Mouse (Mus musculus): ENCODE measurements around the gene Flt1. TPM values are rescaled to one million over a fixed set of nuclear protein-coding genes. Genes with fewer than 3 reads are reported as not detected.

Gene Flt1
- total RNA-seq, 1 experiment: 5.1 TPM

DNA sequence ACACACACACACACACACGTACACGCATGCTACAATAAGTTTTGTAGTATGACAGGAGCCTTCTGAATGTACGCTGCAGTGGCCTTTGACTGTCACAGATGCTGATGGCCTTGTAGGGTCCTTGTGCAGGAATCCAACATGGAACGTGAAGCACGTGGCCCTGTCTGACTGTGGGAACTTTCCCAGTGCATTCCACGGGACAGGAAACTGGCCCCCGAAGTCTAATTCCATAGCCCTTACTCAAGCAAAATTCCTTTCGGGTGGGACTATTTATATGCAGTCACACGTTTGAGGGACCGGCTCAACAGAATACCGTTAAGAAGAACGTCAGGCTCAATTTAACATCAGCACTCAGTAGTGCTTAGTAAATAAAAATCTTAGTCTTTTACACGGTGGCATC is 119.1 kb downstream of the Flt1 start:
- DNase-seq (ENCODE audit: low read depth, low spot score): no peak
- no peak for TF ChIP-seq ZNF384 (IDR thresholded peaks at IDR 0.05; ENCODE audit: low read depth, low read length)
- TF ChIP-seq ZC3H11A (IDR thresholded peaks at IDR 0.05; ENCODE audit: borderline replicate concordance, low read depth, low read length): no peak
- TF ChIP-seq MAFK (IDR thresholded peaks at IDR 0.05; ENCODE audit: insufficient read depth, low read depth, low read length): no peak
- TF ChIP-seq CHD2 (IDR thresholded peaks at IDR 0.05; ENCODE audit: low read depth, low read length): no peak
- no peak for TF ChIP-seq HCFC1 (IDR thresholded peaks at IDR 0.05; ENCODE audit: borderline replicate concordance, insufficient read depth, low read length)
- peaks cover 0 to 2% of the 10 kb centered on the region in 2 experiments; a peak in 1 of 4 replicates for H3K4me1 ChIP-seq (ENCODE audit: control insufficient read depth in 2 of 2, insufficient read depth in 2 of 2, low read length in 2 of 2, poor library complexity in 1 of 2)
- H3K9ac ChIP-seq (ENCODE audit: insufficient read depth, low read depth, low read length, poor library complexity, severe bottlenecking): no peak overlapping the region
- in situ Hi-C loops (cut with MboI; ENCODE audit: low sequenced_read_pairs in 2 of 2, unreplicated experiment in 2 of 2): no loop called here
- no peaks in the 10 kb centered on the region for H3K36me3 ChIP-seq (ENCODE audit: control insufficient read depth, insufficient read depth, low read length, poor library complexity, severe bottlenecking)
- no peak overlapping the region for H3K27ac ChIP-seq (ENCODE audit: insufficient read depth, low read depth, low read length, poor library complexity, severe bottlenecking)
- H3K9me3 ChIP-seq (ENCODE audit: control insufficient read depth, insufficient read depth, low read depth, low read length): 0 out of 2 replicates have a peak, but pooled peaks cover 3% of the 10 kb centered on the region
- no peak overlapping the region for H3K4me3 ChIP-seq (ENCODE audit: insufficient read depth in 1 of 2, low read depth in 1 of 2, low read length in 2 of 2, poor library complexity in 1 of 2, severe bottlenecking in 1 of 2)

DNA sequence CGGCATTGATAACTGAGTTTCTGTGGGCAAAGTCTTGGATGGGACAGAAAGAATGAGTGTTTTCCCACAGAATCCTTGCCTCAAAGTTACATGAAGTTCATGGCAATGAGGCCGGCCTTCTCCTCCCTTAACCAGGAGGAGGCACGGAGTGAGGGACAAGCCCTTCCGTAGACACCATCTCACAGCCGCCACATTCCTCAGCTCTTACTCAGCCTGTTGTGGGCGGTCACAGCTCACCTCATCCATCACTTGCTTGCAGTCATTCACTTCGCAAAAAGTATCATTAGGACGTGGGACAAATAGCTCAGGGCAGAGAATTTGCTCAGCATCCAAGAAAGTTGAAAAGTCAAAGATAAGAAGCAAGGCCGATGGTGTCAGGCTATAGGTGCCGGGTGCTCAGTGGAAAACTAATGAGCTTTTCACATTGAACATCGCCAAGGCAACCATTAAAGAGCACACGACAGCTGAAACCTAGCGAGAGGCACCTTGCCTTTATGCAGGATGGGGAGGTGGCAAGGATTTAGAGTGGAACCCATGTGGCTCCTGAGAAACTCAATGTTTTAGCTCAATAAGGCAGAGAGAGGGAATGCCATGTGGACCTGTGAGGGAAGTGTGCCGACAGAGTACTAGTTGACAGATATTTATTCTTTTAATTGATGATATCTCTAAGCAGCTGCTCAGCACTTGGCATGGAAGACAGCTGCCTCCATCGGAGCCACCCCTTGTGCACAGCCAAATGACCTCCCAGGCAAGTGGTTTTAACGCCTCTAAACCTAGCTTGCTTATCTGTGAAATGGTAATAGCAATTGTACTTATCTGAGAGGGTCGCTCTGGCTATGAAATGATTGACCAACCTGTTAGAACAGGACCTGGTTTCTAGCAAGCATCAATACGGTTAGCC is 124.1 kb downstream of the Flt1 start:
- H3K27ac ChIP-seq (ENCODE audit: insufficient read depth, low read depth, low read length, poor library complexity, severe bottlenecking): no peak overlapping the region
- H3K4me3 ChIP-seq (ENCODE audit: insufficient read depth in 1 of 2, low read depth in 1 of 2, low read length in 2 of 2, poor library complexity in 1 of 2, severe bottlenecking in 1 of 2): no peak overlapping the region
- TF ChIP-seq ZNF384 (IDR thresholded peaks at IDR 0.05; ENCODE audit: low read depth, low read length) (no peak), CHD2 (IDR thresholded peaks at IDR 0.05; ENCODE audit: low read depth, low read length) (no peak), MAFK (IDR thresholded peaks at IDR 0.05; ENCODE audit: insufficient read depth, low read depth, low read length) (no peak)
- DNase-seq (ENCODE audit: low read depth, low spot score): no peak
- no peaks in the 10 kb centered on the region for H3K4me1 ChIP-seq (ENCODE audit: control insufficient read depth in 2 of 2, insufficient read depth in 2 of 2, low read length in 2 of 2, poor library complexity in 1 of 2)
- H3K9me3 ChIP-seq (ENCODE audit: control insufficient read depth, insufficient read depth, low read depth, low read length): no peaks in the 10 kb centered on the region
- in situ Hi-C loops (cut with MboI; ENCODE audit: low sequenced_read_pairs in 2 of 2, unreplicated experiment in 2 of 2): no loop called here
- H3K9ac ChIP-seq (ENCODE audit: insufficient read depth, low read depth, low read length, poor library complexity, severe bottlenecking): no peak overlapping the region
- H3K36me3 ChIP-seq (ENCODE audit: control insufficient read depth, insufficient read depth, low read length, poor library complexity, severe bottlenecking): no peaks in the 10 kb centered on the region

GRCm38 (mm10) chr5:147597825-147598224 is 128.0 kb downstream of the Flt1 start:
- Histone ChIP-seq H3K4me1 (ENCODE audit: control insufficient read depth in 2 of 2, insufficient read depth in 2 of 2, low read length in 2 of 2, poor library complexity in 1 of 2) (no peaks in the 10 kb centered on the region), H3K27ac (ENCODE audit: insufficient read depth, low read depth, low read length, poor library complexity, severe bottlenecking) (no peak overlapping the region), H3K4me3 (ENCODE audit: insufficient read depth in 1 of 2, low read depth in 1 of 2, low read length in 2 of 2, poor library complexity in 1 of 2, severe bottlenecking in 1 of 2) (no peak overlapping the region), H3K36me3 (ENCODE audit: control insufficient read depth, insufficient read depth, low read length, poor library complexity, severe bottlenecking) (no peaks in the 10 kb centered on the region), H3K9ac (ENCODE audit: insufficient read depth, low read depth, low read length, poor library complexity, severe bottlenecking) (no peak overlapping the region), H3K9me3 (ENCODE audit: control insufficient read depth, insufficient read depth, low read depth, low read length) (no peaks in the 10 kb centered on the region)
- in situ Hi-C loops (cut with MboI; ENCODE audit: low sequenced_read_pairs in 2 of 2, unreplicated experiment in 2 of 2): no loop called here
- TF ChIP-seq HCFC1 (IDR thresholded peaks at IDR 0.05; ENCODE audit: borderline replicate concordance, insufficient read depth, low read length): no peak
- no peak for TF ChIP-seq ZNF384 (IDR thresholded peaks at IDR 0.05; ENCODE audit: low read depth, low read length)
- no peak for TF ChIP-seq CHD2 (IDR thresholded peaks at IDR 0.05; ENCODE audit: low read depth, low read length)
- TF ChIP-seq ZC3H11A (IDR thresholded peaks at IDR 0.05; ENCODE audit: borderline replicate concordance, low read depth, low read length): no peak
- TF ChIP-seq MAFK (IDR thresholded peaks at IDR 0.05; ENCODE audit: insufficient read depth, low read depth, low read length): no peak
- DNase-seq (ENCODE audit: low read depth, low spot score): no peak

DNA sequence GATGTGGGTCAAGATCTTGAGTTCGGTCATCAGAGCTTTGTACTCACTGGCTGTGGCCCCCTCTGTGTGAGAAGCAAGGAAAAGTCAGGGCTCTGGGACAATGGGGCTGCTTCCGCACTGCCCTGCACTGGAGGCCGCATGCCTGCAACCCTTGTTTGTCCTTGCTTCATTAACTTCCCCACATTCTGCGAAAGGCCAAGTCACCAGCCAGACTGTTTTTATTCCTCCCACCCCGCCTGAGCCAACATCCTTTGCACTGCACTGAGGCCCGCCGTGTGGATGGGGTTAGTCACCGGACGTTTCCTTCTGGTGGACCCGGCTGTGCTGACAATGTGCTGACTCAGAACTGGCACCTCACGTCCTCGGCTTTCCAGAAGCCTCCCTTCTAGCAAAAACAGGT is 136.0 kb downstream of the Flt1 start:
- no peak overlapping the region for H3K4me3 ChIP-seq (ENCODE audit: insufficient read depth in 1 of 2, low read depth in 1 of 2, low read length in 2 of 2, poor library complexity in 1 of 2, severe bottlenecking in 1 of 2)
- H3K4me1 ChIP-seq (ENCODE audit: control insufficient read depth in 2 of 2, insufficient read depth in 2 of 2, low read length in 2 of 2, poor library complexity in 1 of 2): peaks cover 0 to 5% of the 10 kb centered on the region in 2 experiments; a peak in 2 of 4 replicates
- no peak for TF ChIP-seq CHD2 (IDR thresholded peaks at IDR 0.05; ENCODE audit: low read depth, low read length)
- TF ChIP-seq HCFC1 (IDR thresholded peaks at IDR 0.05; ENCODE audit: borderline replicate concordance, insufficient read depth, low read length): no peak
- peak; percentile 60; the same call in 1 of the 2 replicates for TF ChIP-seq MAFK (IDR thresholded peaks at IDR 0.05; ENCODE audit: insufficient read depth, low read depth, low read length)
- H3K36me3 ChIP-seq (ENCODE audit: control insufficient read depth, insufficient read depth, low read length, poor library complexity, severe bottlenecking): no peaks in the 10 kb centered on the region
- H3K27ac ChIP-seq (ENCODE audit: insufficient read depth, low read depth, low read length, poor library complexity, severe bottlenecking): no peak overlapping the region
- no peak overlapping the region for H3K9ac ChIP-seq (ENCODE audit: insufficient read depth, low read depth, low read length, poor library complexity, severe bottlenecking)
- in situ Hi-C loops (cut with MboI; ENCODE audit: low sequenced_read_pairs in 2 of 2, unreplicated experiment in 2 of 2): no loop called here
- H3K9me3 ChIP-seq (ENCODE audit: control insufficient read depth, insufficient read depth, low read depth, low read length): no peaks in the 10 kb centered on the region
- DNase-seq (ENCODE audit: low read depth, low spot score): no peak
